Mouse (Mus musculus): Measurements from ENCODE around the gene Trim46. TPM values are rescaled to one million over a fixed set of nuclear protein-coding genes. Genes with fewer than 3 reads are reported as not detected.

Trim46 gene
- polyA plus RNA-seq, 1 experiment from 2014 or later: 7.2 TPM

GRCm38 (mm10) chr3:89187197-89187596 is 58.9 kb downstream of the Trim46 start:
- H3K4me3 ChIP-seq: no peak overlapping the region
- H3K4me1 ChIP-seq: peaks cover 20% of the 10 kb centered on the region
- no peak overlapping the region for H3K27ac ChIP-seq
- 49% methylated on average over 23 of the region's 23 CpGs for WGBS
- H3K9me3 ChIP-seq: no peaks in the 10 kb centered on the region
- no peak overlapping the region for H3K4me2 ChIP-seq
- no peak for ATAC-seq (ENCODE audit: borderline replicate concordance, extremely low read depth, low FRiP score, low TSS enrichment)
- H3K9ac ChIP-seq: no peak overlapping the region
- H3K27me3 ChIP-seq: no peaks in the 10 kb centered on the region
- no peaks in the 10 kb centered on the region for H3K36me3 ChIP-seq

MicroRNAs within 50 kb of the gene (microRNA counts, 519-probe panel; counts per million panel counts)
- microRNA mmu-miR-92b: 2,091 counts per million, percentile 21 among the panel's probes with 10 or more counts

Small RNAs within 50 kb of the gene (microRNA-seq; reads per million reads assigned to microRNA genes)
- gene Mir92b: 2,359 reads per million, percentile 84 among the genes with 10 or more reads in this experiment

Other genes with a start within 250 kb of the Trim46 start
- gene Rusc1, start 153.0 kb downstream of the Trim46 start, polyA plus RNA-seq (2015; fragmentation: Nextera tagmentation; extraction: Ambion mirVana): 16.0 and 16.6 TPM in 2 replicates
- 0.17 TPM in 1 of 2 replicates, not detected in the other for gene Gm43738, start 145.2 kb downstream of the Trim46 start, polyA plus RNA-seq (2015; fragmentation: Nextera tagmentation; extraction: Ambion mirVana)
- 166 TPM in 2 replicates for gene Fdps, start 144.3 kb downstream of the Trim46 start, polyA plus RNA-seq (2015; fragmentation: Nextera tagmentation; extraction: Ambion mirVana)
- 0.17 and 0.92 TPM in 2 replicates for gene Pklr, start 110.2 kb downstream of the Trim46 start, polyA plus RNA-seq (2015; fragmentation: Nextera tagmentation; extraction: Ambion mirVana)
- 1.2 and 1.9 TPM in 2 replicates for gene Hcn3, start 86.1 kb downstream of the Trim46 start, polyA plus RNA-seq (2015; fragmentation: Nextera tagmentation; extraction: Ambion mirVana)
- gene Clk2, start 81.5 kb downstream of the Trim46 start, polyA plus RNA-seq (2015; fragmentation: Nextera tagmentation; extraction: Ambion mirVana): 27.8 and 28.9 TPM in 2 replicates
- 106 and 110 TPM in 2 replicates for gene Scamp3, start 68.8 kb downstream of the Trim46 start, polyA plus RNA-seq (2015; fragmentation: Nextera tagmentation; extraction: Ambion mirVana)
- gene Fam189b, start 63.2 kb downstream of the Trim46 start, polyA plus RNA-seq (2015; fragmentation: Nextera tagmentation; extraction: Ambion mirVana): 12.9 and 18.4 TPM in 2 replicates
- 37.2 and 42.6 TPM in 2 replicates for gene Gba, start 43.4 kb downstream of the Trim46 start, polyA plus RNA-seq (2015; fragmentation: Nextera tagmentation; extraction: Ambion mirVana)
- gene Thbs3, start 31.1 kb downstream of the Trim46 start, polyA plus RNA-seq (2015; fragmentation: Nextera tagmentation; extraction: Ambion mirVana): 54.4 and 58.4 TPM in 2 replicates
- 195 and 197 TPM in 2 replicates for gene Mtx1, start 19.2 kb downstream of the Trim46 start, polyA plus RNA-seq (2015; fragmentation: Nextera tagmentation; extraction: Ambion mirVana)
- gene Muc1, start 17.3 kb downstream of the Trim46 start, polyA plus RNA-seq (2015; fragmentation: Nextera tagmentation; extraction: Ambion mirVana): 74.3 and 88.9 TPM in 2 replicates
- 282 and 311 TPM in 2 replicates for gene Krtcap2, start 343 bp downstream of the Trim46 start, polyA plus RNA-seq (2015; fragmentation: Nextera tagmentation; extraction: Ambion mirVana)
- 122 and 130 TPM in 2 replicates for gene Dpm3, start 13.0 kb upstream of the Trim46 start, polyA plus RNA-seq (2015; fragmentation: Nextera tagmentation; extraction: Ambion mirVana)
- gene Slc50a1, start 24.3 kb upstream of the Trim46 start, polyA plus RNA-seq (2015; fragmentation: Nextera tagmentation; extraction: Ambion mirVana): 62.3 and 65.4 TPM in 2 replicates
- gene Efna1, start 34.8 kb upstream of the Trim46 start, polyA plus RNA-seq (2015; fragmentation: Nextera tagmentation; extraction: Ambion mirVana): 89.7 and 94.5 TPM in 2 replicates
- 5.8 and 6.0 TPM in 2 replicates for gene Efna3, start 76.7 kb upstream of the Trim46 start, polyA plus RNA-seq (2015; fragmentation: Nextera tagmentation; extraction: Ambion mirVana)
- gene Efna4, start 91.7 kb upstream of the Trim46 start, polyA plus RNA-seq (2015; fragmentation: Nextera tagmentation; extraction: Ambion mirVana): 29.0 and 29.9 TPM in 2 replicates
- 61.5 and 63.0 TPM in 2 replicates for gene Adam15, start 103.7 kb upstream of the Trim46 start, polyA plus RNA-seq (2015; fragmentation: Nextera tagmentation; extraction: Ambion mirVana)
- gene Dcst2, start 115.7 kb upstream of the Trim46 start, polyA plus RNA-seq (2015; fragmentation: Nextera tagmentation; extraction: Ambion mirVana): 0.11 and 0.19 TPM in 2 replicates
- 0.21 TPM in 1 of 2 replicates, not detected in the other for gene Dcst1, start 118.9 kb upstream of the Trim46 start, polyA plus RNA-seq (2015; fragmentation: Nextera tagmentation; extraction: Ambion mirVana)
- gene Zbtb7b, start 148.5 kb upstream of the Trim46 start, polyA plus RNA-seq (2015; fragmentation: Nextera tagmentation; extraction: Ambion mirVana): 3.7 TPM in 2 replicates
- not detected in 2 replicates for gene Lenep, start 156.5 kb upstream of the Trim46 start, polyA plus RNA-seq (2015; fragmentation: Nextera tagmentation; extraction: Ambion mirVana)
- 21.3 and 23.1 TPM in 2 replicates for gene Flad1, start 165.6 kb upstream of the Trim46 start, polyA plus RNA-seq (2015; fragmentation: Nextera tagmentation; extraction: Ambion mirVana)
- gene Cks1b, start 172.1 kb upstream of the Trim46 start, polyA plus RNA-seq (2015; fragmentation: Nextera tagmentation; extraction: Ambion mirVana): 556 and 595 TPM in 2 replicates
- gene Shc1, start 172.1 kb upstream of the Trim46 start, polyA plus RNA-seq (2015; fragmentation: Nextera tagmentation; extraction: Ambion mirVana): 108 and 111 TPM in 2 replicates
- gene Pygo2, start 183.9 kb upstream of the Trim46 start, polyA plus RNA-seq (2015; fragmentation: Nextera tagmentation; extraction: Ambion mirVana): 40.6 and 41.1 TPM in 2 replicates
- gene Pbxip1, start 190.4 kb upstream of the Trim46 start, polyA plus RNA-seq (2015; fragmentation: Nextera tagmentation; extraction: Ambion mirVana): 32.6 and 35.0 TPM in 2 replicates
- gene Pmvk, start 208.2 kb upstream of the Trim46 start, polyA plus RNA-seq (2015; fragmentation: Nextera tagmentation; extraction: Ambion mirVana): 48.0 and 50.5 TPM in 2 replicates